Mouse (Mus musculus) liver, adult (tissue): ENCODE measurements around the gene Smg1.

Experiments
- GATA4 ChIP-seq: IDR thresholded peaks from 2 replicates; pipeline ENCODE4 v1.6.1; 2014; ENCODE audit warnings: mild to moderate bottlenecking, low read length; ENCODE audit not compliant: insufficient replicate concordance

Gene Smg1

GRCm38 (mm10) chr7:118254460-118254859 is 11.0 kb upstream of the Smg1 start:
- no peak for TF ChIP-seq GATA4

- TF ChIP-seq GATA4: no peak
Measured at GRCm38 (mm10) chr7:118254015-118254414, 10.5 kb upstream of the Smg1 start.

GRCm38 (mm10) chr7:118252979-118253378 is 9.5 kb upstream of the Smg1 start:
- no peak for TF ChIP-seq GATA4

- no peak for TF ChIP-seq GATA4
Measured at GRCm38 (mm10) chr7:118252349-118252748, 8.9 kb upstream of the Smg1 start.

GRCm38 (mm10) chr7:118251392-118252170 is 8.1 kb upstream of the Smg1 start:
- no peak for TF ChIP-seq GATA4

- no peak for TF ChIP-seq GATA4
Measured at GRCm38 (mm10) chr7:118250482-118251160, 7.2 kb upstream of the Smg1 start.

GRCm38 (mm10) chr7:118249563-118249962 is 6.1 kb upstream of the Smg1 start:
- TF ChIP-seq GATA4: no peak

GRCm38 (mm10) chr7:118248069-118248468 is 4.6 kb upstream of the Smg1 start:
- TF ChIP-seq GATA4: no peak

- TF ChIP-seq GATA4: no peak
Measured at GRCm38 (mm10) chr7:118245260-118245659, 1.8 kb upstream of the Smg1 start.

- TF ChIP-seq GATA4: no peak
Measured at GRCm38 (mm10) chr7:118242911-118243412, 508 bp downstream of the Smg1 start.

GRCm38 (mm10) chr7:118242309-118242708 is 1.2 kb downstream of the Smg1 start:
- no peak for TF ChIP-seq GATA4

GRCm38 (mm10) chr7:118240402-118240801 is 3.1 kb downstream of the Smg1 start:
- TF ChIP-seq GATA4: no peak

- no peak for TF ChIP-seq GATA4
Measured at GRCm38 (mm10) chr7:118239996-118240395, 3.5 kb downstream of the Smg1 start.

GRCm38 (mm10) chr7:118236949-118237348 is 6.5 kb downstream of the Smg1 start:
- no peak for TF ChIP-seq GATA4

- TF ChIP-seq GATA4: no peak
Measured at GRCm38 (mm10) chr7:118234236-118234635, 9.2 kb downstream of the Smg1 start.

- no peak for TF ChIP-seq GATA4
Measured at GRCm38 (mm10) chr7:118232613-118233012, 10.9 kb downstream of the Smg1 start.
